Mouse (Mus musculus) brain, embryonic 14.5 days (tissue): ENCODE results near the gene Ptp4a2.

Source experiments
- CTCF ChIP-seq: fragments of 200-500 bp; IDR thresholded peaks from 2 replicates; pipeline ENCODE4 v1.5.1; 2012; ENCODE audit warnings: inconsistent platforms, mild to moderate bottlenecking, moderate library complexity, borderline replicate concordance; ENCODE audit not compliant: insufficient read depth, insufficient read length; ENCODE audit errors: extremely low read depth
- POLR2A ChIP-seq: fragments of 200-500 bp; IDR thresholded peaks from 2 replicates; pipeline ENCODE4 v1.6.1; 2012; ENCODE audit warnings: mild to moderate bottlenecking, inconsistent platforms, borderline replicate concordance; ENCODE audit not compliant: poor library complexity, insufficient read depth, insufficient read length, severe bottlenecking; ENCODE audit errors: extremely low read depth

- TF ChIP-seq CTCF, result no peak
- TF ChIP-seq POLR2A, result no peak
These were observed 67.7 kb downstream of the Ptp4a2 start for GRCm38 (mm10) chr4:129878656-129879145.
